Mouse (Mus musculus): ENCODE results near the gene Olfr1230. TPM values are rescaled to one million over a fixed set of nuclear protein-coding genes. Genes with fewer than 3 reads are reported as not detected.

The Olfr1230 gene
- not detected for total RNA-seq (2021)

DNA sequence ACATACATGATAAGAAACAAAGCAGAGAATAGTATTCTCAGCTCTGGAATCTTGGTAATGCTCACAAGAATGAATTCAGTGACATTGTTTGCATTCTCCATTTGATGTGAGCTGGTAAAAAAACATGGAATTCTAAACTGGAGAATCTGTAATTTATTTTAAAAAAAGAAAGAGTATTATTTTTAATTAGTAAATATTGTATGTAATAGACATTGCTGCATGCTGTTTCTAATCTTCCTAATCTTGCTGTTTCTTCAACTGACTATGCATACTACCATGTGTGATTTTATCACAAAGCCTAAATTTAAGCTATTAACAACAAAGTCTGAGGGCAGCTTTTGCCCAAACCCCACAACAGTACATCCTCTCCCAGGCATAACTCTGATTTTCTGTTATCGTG lies at the start of gene Olfr1230:
Gene Olfr1230, minus strand, starts transcription at position 101 of the 400 bp plus-strand sequence.
- DNase-seq (ENCODE audit: low spot score in 2 of 2): no peak
- intact Hi-C loops (cut with DNase I): no loop called here

DNA sequence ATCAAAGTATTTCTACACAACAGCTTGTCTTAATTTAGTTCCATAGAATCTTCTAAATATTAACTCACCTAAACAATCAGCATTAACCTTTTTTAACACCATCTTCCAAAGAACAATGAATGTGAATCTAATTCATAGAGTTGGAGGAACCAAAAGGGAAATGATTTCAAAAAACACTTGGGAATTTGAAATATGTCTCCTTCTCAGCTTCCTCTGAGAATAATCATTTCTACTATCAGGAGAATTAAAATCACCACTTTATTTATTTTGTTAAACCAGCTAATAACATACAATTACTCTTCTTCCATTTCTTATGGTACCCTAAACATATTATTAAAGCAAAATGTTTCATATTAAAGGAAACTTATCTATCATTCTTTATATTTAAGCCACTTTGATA lies 45.2 kb upstream of the Olfr1230 start, which contains the start of gene Olfr1233:
Gene Olfr1233, minus strand, starts transcription at position 101 of the 400 bp plus-strand sequence.
- no peak for DNase-seq (ENCODE audit: low spot score in 2 of 2)
- intact Hi-C loops (cut with DNase I): no loop called here

DNA sequence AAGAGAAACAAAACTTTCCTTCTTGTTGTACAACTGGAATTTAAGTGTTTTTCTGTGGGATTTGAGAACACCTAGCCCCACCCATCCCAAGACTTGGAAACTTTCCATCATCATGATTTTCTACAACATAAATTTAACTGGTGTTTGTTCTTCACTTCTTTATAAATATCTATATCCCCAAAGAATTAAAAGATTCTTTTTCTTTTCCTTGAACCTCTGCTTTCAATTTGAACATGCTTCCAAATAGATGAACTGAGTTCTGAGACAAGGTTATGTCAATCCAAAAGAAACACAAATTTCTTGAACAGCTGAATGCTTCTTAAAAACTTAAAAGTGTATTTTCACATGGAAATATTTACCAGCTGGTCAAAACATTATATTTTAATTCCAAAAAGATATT lies 32.5 kb upstream of the Olfr1230 start, which contains the start of gene Olfr1232:
Gene Olfr1232, minus strand, starts transcription at position 101 of the 400 bp plus-strand sequence.
- intact Hi-C loops (cut with DNase I): no loop called here
- DNase-seq (ENCODE audit: low spot score in 2 of 2): no peak

DNA sequence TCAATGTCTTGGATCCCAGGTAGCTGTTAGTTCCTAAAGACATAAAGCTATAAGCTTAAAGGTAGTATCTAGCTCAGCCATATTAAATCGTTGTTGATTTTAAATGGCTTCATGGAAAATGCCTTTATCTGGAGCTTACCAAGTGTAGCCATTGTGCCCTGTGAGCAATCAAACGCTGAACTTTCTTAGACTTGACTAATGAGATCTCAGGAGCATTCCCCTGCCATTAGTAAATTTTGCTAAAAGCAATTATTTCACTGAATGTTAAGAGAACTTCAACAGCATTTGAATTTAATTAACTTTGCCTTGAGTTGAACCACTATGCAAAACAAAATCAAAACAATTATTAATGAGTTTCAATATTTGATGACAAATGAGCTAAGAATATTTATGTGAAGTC lies 9.9 kb upstream of the Olfr1230 start, which contains the start of gene Olfr1231:
Gene Olfr1231, minus strand, starts transcription at position 101 of the 400 bp plus-strand sequence.
- no peak for DNase-seq (ENCODE audit: low spot score in 2 of 2)
- intact Hi-C loops (cut with DNase I): no loop called here

DNA sequence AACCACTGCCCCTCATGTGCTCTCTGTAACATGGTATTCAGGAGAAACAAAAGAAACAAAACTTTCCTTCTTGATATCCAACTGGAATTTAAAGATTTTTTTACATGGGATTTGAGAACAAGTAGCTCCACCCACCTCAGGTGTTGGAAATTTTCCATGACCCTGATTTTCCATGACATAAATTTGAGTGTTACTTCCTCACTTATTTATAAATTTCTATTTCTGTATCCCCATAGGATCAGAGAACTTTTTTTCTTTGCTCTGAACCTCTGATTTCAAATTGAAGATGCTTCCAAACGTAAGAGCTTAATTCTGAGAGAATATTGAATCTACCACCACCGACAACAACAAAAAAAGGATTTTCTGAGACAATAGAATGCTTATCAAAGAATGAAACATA lies 9.2 kb downstream of the Olfr1230 start, which contains the start of gene Olfr1229:
Gene Olfr1229, minus strand, starts transcription at position 101 of the 400 bp plus-strand sequence.
- no peak for DNase-seq (ENCODE audit: low spot score in 2 of 2)
- intact Hi-C loops (cut with DNase I): no loop called here

DNA sequence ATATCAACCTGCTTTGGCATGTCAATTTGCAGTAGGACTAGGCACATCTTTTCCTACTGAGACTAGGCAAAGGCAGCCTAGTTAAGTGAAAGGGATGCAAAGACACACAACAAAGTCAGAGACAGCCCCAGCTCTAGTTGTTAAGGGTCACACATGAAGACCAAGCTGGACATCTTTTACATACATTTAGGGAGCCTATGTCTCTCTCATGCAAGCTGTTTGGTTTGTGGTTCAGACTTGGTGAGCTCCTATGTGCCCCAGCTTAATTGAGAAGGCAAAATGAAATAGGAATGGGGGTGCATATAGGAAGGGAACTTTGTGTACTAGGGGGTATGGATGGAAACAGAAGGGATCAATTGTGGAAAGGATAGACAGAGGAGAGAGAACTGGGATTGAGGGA lies 43.1 kb downstream of the Olfr1230 start, which contains the start of gene Olfr1228:
Gene Olfr1228, minus strand, starts transcription at position 101 of the 400 bp plus-strand sequence.
- intact Hi-C loops (cut with DNase I): no loop called here
- no peak for DNase-seq (ENCODE audit: low spot score in 2 of 2)

Other genes with a start within 250 kb of the Olfr1230 start
- not detected for gene Olfr1218, start 236.1 kb downstream of the Olfr1230 start, total RNA-seq (2021)
- gene Olfr1219, start 213.8 kb downstream of the Olfr1230 start, total RNA-seq (2021): not detected
- not detected for gene Olfr1220, start 190.4 kb downstream of the Olfr1230 start, total RNA-seq (2021)
- gene Olfr1221, start 180.0 kb downstream of the Olfr1230 start, total RNA-seq (2021): not detected
- gene Olfr1222, start 164.2 kb downstream of the Olfr1230 start, total RNA-seq (2021): not detected
- not detected for gene Olfr1223, start 145.7 kb downstream of the Olfr1230 start, total RNA-seq (2021)
- gene Olfr1224-ps1, start 133.2 kb downstream of the Olfr1230 start, total RNA-seq (2021): not detected
- gene Olfr1225, start 122.6 kb downstream of the Olfr1230 start, total RNA-seq (2021): not detected
- gene Olfr1226, start 97.2 kb downstream of the Olfr1230 start, total RNA-seq (2021): not detected
- gene Olfr1228, start 43.2 kb downstream of the Olfr1230 start, total RNA-seq (2021): not detected
- gene Olfr1229, start 9.3 kb downstream of the Olfr1230 start, total RNA-seq (2021): not detected
- gene Olfr1231, start 9.8 kb upstream of the Olfr1230 start, total RNA-seq (2021): not detected
- gene Olfr1232, start 32.4 kb upstream of the Olfr1230 start, total RNA-seq (2021): not detected
- gene Olfr1233, start 45.1 kb upstream of the Olfr1230 start, total RNA-seq (2021): not detected
- not detected for gene Olfr1234, start 67.6 kb upstream of the Olfr1230 start, total RNA-seq (2021)
- gene Olfr1238, start 112.4 kb upstream of the Olfr1230 start, total RNA-seq (2021): not detected
- not detected for gene Olfr1239, start 123.1 kb upstream of the Olfr1230 start, total RNA-seq (2021)
- not detected for gene Olfr1240, start 145.7 kb upstream of the Olfr1230 start, total RNA-seq (2021)
- gene Olfr1241, start 189.9 kb upstream of the Olfr1230 start, total RNA-seq (2021): not detected
- gene Olfr1242, start 201.1 kb upstream of the Olfr1230 start, total RNA-seq (2021): not detected
- gene Olfr1243, start 234.2 kb upstream of the Olfr1230 start, total RNA-seq (2021): not detected